ENCODE assay signal across 8 mouse cellular contexts in genomic region chr1:52816232-52816891, GRCm38 (mm10). TPM values are rescaled to one million over a fixed set of nuclear protein-coding genes. Genes with fewer than 3 reads are reported as not detected.
DNase-seq lines count a peak whose midpoint lies in the region; ATAC-seq and TF ChIP-seq lines count a peak whose summit lies in the region.

No protein-coding gene starts in this region.

- DNase-seq in layer of hippocampus, adult 2 months (ENCODE audit: low spot score in 2 of 2) = no peak
- no peak for DNase-seq in layer of hippocampus, postnatal 14 days (ENCODE audit: low spot score in 2 of 2)
- DNase-seq in hindbrain, embryonic 10.5 days (ENCODE audit: low spot score) = no peak
- no peak for DNase-seq in c-Kit-positive CD71-positive TER-119-positive erythroid progenitor cells, embryonic 14.5 days (ENCODE audit: low spot score)
- no peak for DNase-seq in left cerebral cortex, postnatal 36 days (ENCODE audit: low spot score in 2 of 2)

- H3K9ac ChIP-seq in embryonic facial prominence, embryonic 12.5 days = no peak overlapping the region
- H3K9ac ChIP-seq in liver, embryonic 15.5 days = no peak overlapping the region
- H3K9ac ChIP-seq in stomach, embryonic 14.5 days (replicated peaks; ENCODE audit: low read depth, low read length) = no peak overlapping the region

- no peaks in the 10 kb centered on the region for H3K27me3 ChIP-seq in embryonic facial prominence, embryonic 12.5 days
- no peaks in the 10 kb centered on the region for H3K27me3 ChIP-seq in hindbrain, embryonic 10.5 days (ENCODE audit: insufficient read depth, poor library complexity, severe bottlenecking)
- no peaks in the 10 kb centered on the region for H3K27me3 ChIP-seq in liver, embryonic 15.5 days
- H3K27me3 ChIP-seq in stomach, embryonic 14.5 days (ENCODE audit: control insufficient read depth, insufficient read depth, low read length) = no peaks in the 10 kb centered on the region

- H3K4me1 ChIP-seq in embryonic facial prominence, embryonic 12.5 days = no peaks in the 10 kb centered on the region
- H3K4me1 ChIP-seq in hindbrain, embryonic 10.5 days (replicated peaks) = peaks cover 19% of the 10 kb centered on the region
- peaks cover 14% of the 10 kb centered on the region for H3K4me1 ChIP-seq in liver, embryonic 15.5 days (replicated peaks)
- 0 out of 2 replicates have a peak, but pooled peaks cover 2% of the 10 kb centered on the region for H3K4me1 ChIP-seq in stomach, embryonic 14.5 days (ENCODE audit: control insufficient read depth, insufficient read depth, low read length)

- H3K27ac ChIP-seq in layer of hippocampus, adult 2 months = peak overlapping the region; percentile 96
- H3K27ac ChIP-seq in embryonic facial prominence, embryonic 12.5 days = 0 out of 2 replicates have a peak overlapping the region, but pooled peaks have one; percentile 50
- H3K27ac ChIP-seq in hindbrain, embryonic 10.5 days = no peak overlapping the region
- H3K27ac ChIP-seq in liver, embryonic 15.5 days (replicated peaks) = no peak overlapping the region
- no peak overlapping the region for H3K27ac ChIP-seq in stomach, embryonic 14.5 days (ENCODE audit: low read length)

- intact Hi-C loops in left cerebral cortex, postnatal 36 days (cut with DNase I) = no loop called here

- no peak for ATAC-seq in embryonic facial prominence, embryonic 12.5 days (ENCODE audit: insufficient number of reproducible peaks, insufficient read depth, low FRiP score, low TSS enrichment)
- no peak for ATAC-seq in liver, embryonic 15.5 days (ENCODE audit: insufficient read depth)
- ATAC-seq in stomach, embryonic 14.5 days (ENCODE audit: insufficient number of reproducible peaks, insufficient read depth, low FRiP score, low read depth) = peak; percentile 18; the same call in 1 of the 2 replicates

- 33% methylated on average over 13 of the region's 13 CpGs for WGBS in embryonic facial prominence, embryonic 12.5 days
- WGBS in hindbrain, embryonic 10.5 days = 68% methylated on average over 13 of the region's 13 CpGs
- WGBS in liver, embryonic 15.5 days (ENCODE audit: insufficient replicate concordance) = 57% methylated on average over 13 of the region's 13 CpGs
- 58% methylated on average over 13 of the region's 13 CpGs for WGBS in stomach, embryonic 14.5 days

- no peaks in the 10 kb centered on the region for H3K9me3 ChIP-seq in embryonic facial prominence, embryonic 12.5 days
- no peaks in the 10 kb centered on the region for H3K9me3 ChIP-seq in hindbrain, embryonic 10.5 days
- H3K9me3 ChIP-seq in liver, embryonic 15.5 days (replicated peaks) = no peaks in the 10 kb centered on the region
- H3K9me3 ChIP-seq in stomach, embryonic 14.5 days (ENCODE audit: control insufficient read depth, low read depth, low read length) = no peaks in the 10 kb centered on the region

- peak overlapping the region; percentile 76 for H3K4me3 ChIP-seq in layer of hippocampus, adult 2 months
- peak overlapping the region; percentile 66 for H3K4me3 ChIP-seq in embryonic facial prominence, embryonic 12.5 days
- peak overlapping the region; percentile 68 for H3K4me3 ChIP-seq in hindbrain, embryonic 10.5 days
- H3K4me3 ChIP-seq in liver, embryonic 15.5 days (replicated peaks) = peak overlapping the region; percentile 62
- peak overlapping the region; percentile 73 for H3K4me3 ChIP-seq in stomach, embryonic 14.5 days (ENCODE audit: low read depth, low read length)

- peak overlapping the region; percentile 83 for H3K4me2 ChIP-seq in embryonic facial prominence, embryonic 12.5 days (replicated peaks)
- peak overlapping the region; percentile 83 for H3K4me2 ChIP-seq in liver, embryonic 15.5 days
- peak overlapping the region; percentile 67 for H3K4me2 ChIP-seq in stomach, embryonic 14.5 days (replicated peaks; ENCODE audit: low read depth, low read length)

- TF ChIP-seq CTCF in layer of hippocampus, adult 2 months (conservative IDR thresholded peaks at IDR 0.05) = no peak

- no peaks in the 10 kb centered on the region for H3K36me3 ChIP-seq in embryonic facial prominence, embryonic 12.5 days
- no peaks in the 10 kb centered on the region for H3K36me3 ChIP-seq in hindbrain, embryonic 10.5 days
- no peaks in the 10 kb centered on the region for H3K36me3 ChIP-seq in liver, embryonic 15.5 days (replicated peaks)
- H3K36me3 ChIP-seq in stomach, embryonic 14.5 days (ENCODE audit: control insufficient read depth, insufficient read depth, low read length) = no peaks in the 10 kb centered on the region

RNA-seq across cellular contexts. Expression of gene Inpp1, which starts 1.1 kb away (rescaled TPM):
- 10 to 100 TPM; 37.9 to 39.0 TPM for total RNA-seq in layer of hippocampus, adult 2 months (2021)
- 10 to 100 TPM; 42.7 to 49.8 TPM for total RNA-seq in layer of hippocampus, postnatal 14 days (2021)
- 16.3 and 18.1 TPM in 2 replicates for polyA plus RNA-seq in embryonic facial prominence, embryonic 12.5 days (2016; fragmentation: Nextera tagmentation; extraction: Ambion mirVana)
- 12.2 and 16.3 TPM in 2 replicates for polyA plus RNA-seq in hindbrain, embryonic 10.5 days (2016; fragmentation: Nextera tagmentation; extraction: Ambion mirVana)
- 5.2 and 5.8 TPM in 2 replicates for polyA plus RNA-seq in liver, embryonic 15.5 days (2015; fragmentation: Nextera tagmentation; extraction: Ambion mirVana)
- 12.8 and 15.6 TPM in 2 replicates for polyA plus RNA-seq in stomach, embryonic 14.5 days (2014; fragmentation: Nextera tagmentation; extraction: Ambion mirVana)
- total RNA-seq in left cerebral cortex, postnatal 36 days (2021) = 10 to 100 TPM; 34.9 to 37.3 TPM

RNA-seq across cellular contexts. Expression of gene Hibch, which starts 28.4 kb away (rescaled TPM):
- 10 to 100 TPM; 17.4 to 18.0 TPM for total RNA-seq in layer of hippocampus, adult 2 months (2021)
- 10 to 100 TPM; 14.1 to 16.5 TPM for total RNA-seq in layer of hippocampus, postnatal 14 days (2021)
- polyA plus RNA-seq in embryonic facial prominence, embryonic 12.5 days (2016; fragmentation: Nextera tagmentation; extraction: Ambion mirVana) = 24.6 and 25.0 TPM in 2 replicates
- polyA plus RNA-seq in hindbrain, embryonic 10.5 days (2016; fragmentation: Nextera tagmentation; extraction: Ambion mirVana) = 22.7 and 28.3 TPM in 2 replicates
- 13.8 and 15.9 TPM in 2 replicates for polyA plus RNA-seq in liver, embryonic 15.5 days (2015; fragmentation: Nextera tagmentation; extraction: Ambion mirVana)
- polyA plus RNA-seq in stomach, embryonic 14.5 days (2014; fragmentation: Nextera tagmentation; extraction: Ambion mirVana) = 22.7 and 24.1 TPM in 2 replicates
- total RNA-seq in left cerebral cortex, postnatal 36 days (2021) = 10 to 100 TPM; 15.3 to 15.7 TPM

Comparison
In these comparisons a context has a peak if more than half of its experiments do, and no peak if none do; other contexts are left out.
1. H3K27ac ChIP-seq: peak in layer of hippocampus, adult 2 months (single experiment) and embryonic facial prominence, embryonic 12.5 days (single experiment); none in hindbrain, embryonic 10.5 days (single experiment), liver, embryonic 15.5 days (single experiment) and stomach, embryonic 14.5 days (single experiment).
2. Peak in every context shown above with its lines, with median percentiles within 50 percentile points of each other: H3K4me3 ChIP-seq and H3K4me2 ChIP-seq.